Mouse (Mus musculus): Measurements from ENCODE around the gene Fam32a. TPM values are rescaled to one million over a fixed set of nuclear protein-coding genes. Genes with fewer than 3 reads are reported as not detected.

Fam32a gene
- polyA plus RNA-seq, 1 experiment from 2014 or later: 69.2 TPM

- H3K4me2 ChIP-seq: no peak overlapping the region
- no peaks in the 10 kb centered on the region for H3K36me3 ChIP-seq
- no peak overlapping the region for H3K9ac ChIP-seq
- H3K27ac ChIP-seq: no peak overlapping the region
- no peaks in the 10 kb centered on the region for H3K4me1 ChIP-seq
- H3K9me3 ChIP-seq: no peaks in the 10 kb centered on the region
- no peaks in the 10 kb centered on the region for H3K27me3 ChIP-seq (replicated peaks)
- WGBS: 97% methylated on average over 8 of the region's 8 CpGs
- no peak for ATAC-seq (ENCODE audit: insufficient read depth, low FRiP score, low read depth)
- H3K4me3 ChIP-seq (replicated peaks): no peak overlapping the region
Observed at GRCm38 (mm10) chr8:72267106-72267505, 47.6 kb downstream of the Fam32a start.

GRCm38 (mm10) chr8:72268356-72268755, 48.8 kb downstream of the Fam32a start:
- Histone ChIP-seq H3K27me3 (replicated peaks) (no peaks in the 10 kb centered on the region), H3K4me3 (replicated peaks) (no peak overlapping the region), H3K27ac (peak overlapping the region; percentile 61; the same call in 1 of the 2 replicates), H3K4me1 (no peaks in the 10 kb centered on the region), H3K9me3 (no peaks in the 10 kb centered on the region), H3K4me2 (no peak overlapping the region), H3K9ac (no peak overlapping the region), H3K36me3 (no peaks in the 10 kb centered on the region)
- peak; percentile 44; the same call in 1 of the 2 replicates for ATAC-seq (ENCODE audit: insufficient read depth, low FRiP score, low read depth)
- WGBS: 76% methylated on average over 15 of the region's 15 CpGs

- no peaks in the 10 kb centered on the region for H3K9me3 ChIP-seq
- no peak overlapping the region for H3K4me3 ChIP-seq (replicated peaks)
- H3K4me2 ChIP-seq: no peak overlapping the region
- H3K36me3 ChIP-seq: no peaks in the 10 kb centered on the region
- WGBS: 82% methylated on average over 12 of the region's 12 CpGs
- H3K27me3 ChIP-seq (replicated peaks): no peaks in the 10 kb centered on the region
- no peak overlapping the region for H3K27ac ChIP-seq
- no peaks in the 10 kb centered on the region for H3K4me1 ChIP-seq
- H3K9ac ChIP-seq: no peak overlapping the region
- no peak for ATAC-seq (ENCODE audit: insufficient read depth, low FRiP score, low read depth)
Observed at GRCm38 (mm10) chr8:72270606-72271005, 51.1 kb downstream of the Fam32a start.

- no peak overlapping the region for H3K27ac ChIP-seq
Observed at GRCm38 (mm10) chr8:72271051-72271660, 51.6 kb downstream of the Fam32a start.

GRCm38 (mm10) chr8:72271691-72272090, 52.2 kb downstream of the Fam32a start:
- WGBS: 51% methylated on average over 3 of the region's 3 CpGs
- no peak for ATAC-seq (ENCODE audit: insufficient read depth, low FRiP score, low read depth)
- no peaks in the 10 kb centered on the region for H3K4me1 ChIP-seq

More at GRCm38 (mm10) chr8:72271051-72271660, 51.6 kb downstream of the Fam32a start:
- Histone ChIP-seq H3K36me3 (no peaks in the 10 kb centered on the region), H3K4me3 (replicated peaks) (no peak overlapping the region), H3K4me2 (no peak overlapping the region), H3K27me3 (replicated peaks) (no peaks in the 10 kb centered on the region), H3K9me3 (no peaks in the 10 kb centered on the region), H3K4me1 (no peaks in the 10 kb centered on the region), H3K9ac (no peak overlapping the region)
- WGBS: 66% methylated on average over 11 of the region's 11 CpGs
- no peak for ATAC-seq (ENCODE audit: insufficient read depth, low FRiP score, low read depth)

GRCm38 (mm10) chr8:72272361-72272760, 52.8 kb downstream of the Fam32a start:
- Histone ChIP-seq H3K27me3 (replicated peaks) (no peaks in the 10 kb centered on the region), H3K9me3 (no peaks in the 10 kb centered on the region), H3K36me3 (no peaks in the 10 kb centered on the region), H3K9ac (no peak overlapping the region), H3K4me3 (replicated peaks) (no peak overlapping the region), H3K4me1 (no peaks in the 10 kb centered on the region), H3K27ac (no peak overlapping the region), H3K4me2 (no peak overlapping the region)
- 10% methylated on average over 3 of the region's 3 CpGs for WGBS
- ATAC-seq (ENCODE audit: insufficient read depth, low FRiP score, low read depth): no peak

More at GRCm38 (mm10) chr8:72271691-72272090, 52.2 kb downstream of the Fam32a start:
- no peaks in the 10 kb centered on the region for H3K36me3 ChIP-seq
- no peak overlapping the region for H3K9ac ChIP-seq
- H3K4me2 ChIP-seq: no peak overlapping the region
- no peaks in the 10 kb centered on the region for H3K9me3 ChIP-seq
- H3K27ac ChIP-seq: no peak overlapping the region
- no peak overlapping the region for H3K4me3 ChIP-seq (replicated peaks)
- no peaks in the 10 kb centered on the region for H3K27me3 ChIP-seq (replicated peaks)

- no peaks in the 10 kb centered on the region for H3K36me3 ChIP-seq
- no peak overlapping the region for H3K4me3 ChIP-seq (replicated peaks)
- no peaks in the 10 kb centered on the region for H3K27me3 ChIP-seq (replicated peaks)
- no peak overlapping the region for H3K4me2 ChIP-seq
- 0 out of 2 replicates have a peak, but pooled peaks have one; percentile 14 for ATAC-seq (ENCODE audit: insufficient read depth, low FRiP score, low read depth)
- H3K27ac ChIP-seq: no peak overlapping the region
- H3K9me3 ChIP-seq: no peaks in the 10 kb centered on the region
- H3K4me1 ChIP-seq: no peaks in the 10 kb centered on the region
- H3K9ac ChIP-seq: no peak overlapping the region
- 58% methylated on average over 1 of the region's 1 CpGs for WGBS
Observed at GRCm38 (mm10) chr8:72273111-72273770, 53.7 kb downstream of the Fam32a start.

- Histone ChIP-seq H3K4me2 (no peak overlapping the region), H3K9ac (no peak overlapping the region), H3K27me3 (replicated peaks) (no peaks in the 10 kb centered on the region), H3K36me3 (no peaks in the 10 kb centered on the region), H3K27ac (no peak overlapping the region), H3K9me3 (no peaks in the 10 kb centered on the region), H3K4me3 (replicated peaks) (no peak overlapping the region), H3K4me1 (no peaks in the 10 kb centered on the region)
- ATAC-seq (ENCODE audit: insufficient read depth, low FRiP score, low read depth): no peak
- 64% methylated on average over 5 of the region's 5 CpGs for WGBS
Observed at GRCm38 (mm10) chr8:72273807-72274206, 54.3 kb downstream of the Fam32a start.

Other genes starting within 250 kb of the Fam32a start
- gene Cyp4f18, start 210.1 kb upstream of the Fam32a start, polyA plus RNA-seq (2015; fragmentation: Nextera tagmentation; extraction: Ambion mirVana): 3.7 and 4.0 TPM in 2 replicates
- not detected in 2 replicates for gene Olfr372, start 178.5 kb upstream of the Fam32a start, polyA plus RNA-seq (2015; fragmentation: Nextera tagmentation; extraction: Ambion mirVana)
- gene Olfr373, start 136.6 kb upstream of the Fam32a start, polyA plus RNA-seq (2015; fragmentation: Nextera tagmentation; extraction: Ambion mirVana): 0.06 TPM in 1 of 2 replicates, not detected in the other
- gene Olfr374, start 112.7 kb upstream of the Fam32a start, polyA plus RNA-seq (2015; fragmentation: Nextera tagmentation; extraction: Ambion mirVana): 0.01 TPM in 1 of 2 replicates, not detected in the other
- 591 and 600 TPM in 2 replicates for gene Tpm4, start 84.8 kb upstream of the Fam32a start, polyA plus RNA-seq (2015; fragmentation: Nextera tagmentation; extraction: Ambion mirVana)
- gene Rab8a, start 58.5 kb upstream of the Fam32a start, polyA plus RNA-seq (2015; fragmentation: Nextera tagmentation; extraction: Ambion mirVana): 131 and 141 TPM in 2 replicates
- 1.2 and 1.3 TPM in 2 replicates for gene Hsh2d, start 30.1 kb upstream of the Fam32a start, polyA plus RNA-seq (2015; fragmentation: Nextera tagmentation; extraction: Ambion mirVana)
- 0.19 TPM in 1 of 2 replicates, not detected in the other for gene Cib3, start 6.9 kb upstream of the Fam32a start, polyA plus RNA-seq (2015; fragmentation: Nextera tagmentation; extraction: Ambion mirVana)
- not detected in 2 replicates for gene Gm11034, start 6.1 kb upstream of the Fam32a start, polyA plus RNA-seq (2015; fragmentation: Nextera tagmentation; extraction: Ambion mirVana)
- gene Ap1m1, start 20.3 kb downstream of the Fam32a start, polyA plus RNA-seq (2015; fragmentation: Nextera tagmentation; extraction: Ambion mirVana): 96.3 and 96.9 TPM in 2 replicates
- 22.1 and 43.6 TPM in 2 replicates for gene Gm10282, start 85.5 kb downstream of the Fam32a start, polyA plus RNA-seq (2015; fragmentation: Nextera tagmentation; extraction: Ambion mirVana)
- gene Klf2, start 99.3 kb downstream of the Fam32a start, polyA plus RNA-seq (2015; fragmentation: Nextera tagmentation; extraction: Ambion mirVana): 7.6 and 8.4 TPM in 2 replicates
- gene Eps15l1, start 201.7 kb downstream of the Fam32a start, polyA plus RNA-seq (2015; fragmentation: Nextera tagmentation; extraction: Ambion mirVana): 45.1 and 48.3 TPM in 2 replicates
- 2.6 and 3.3 TPM in 2 replicates for gene Calr3, start 224.1 kb downstream of the Fam32a start, polyA plus RNA-seq (2015; fragmentation: Nextera tagmentation; extraction: Ambion mirVana)
- gene 1700030K09Rik, start 224.2 kb downstream of the Fam32a start, polyA plus RNA-seq (2015; fragmentation: Nextera tagmentation; extraction: Ambion mirVana): 13.3 and 14.5 TPM in 2 replicates